Mouse (Mus musculus) cerebellum, adult 2 months (tissue): ENCODE data around the gene Srm. TPM values are rescaled to one million over a fixed set of nuclear protein-coding genes. Genes with fewer than 3 reads are reported as not detected.

Experiments used
- DNase-seq, 2 experiments: peaks; one replicate each; pipeline ENCODE4 v3.0.0; 2021
- H3K27ac ChIP-seq: fragments of 200-500 bp; 2 replicates; pipeline ENCODE4 v1.5.1; 2012; ENCODE audit warnings: low read length, control low read depth, inconsistent platforms; ENCODE audit not compliant: insufficient read depth
- H3K27me3 ChIP-seq: fragments of 200-500 bp; 2 replicates; pipeline ENCODE4 v1.6.1; 2012; ENCODE audit warnings: inconsistent platforms, mild to moderate bottlenecking, low read length, moderate library complexity; ENCODE audit not compliant: control insufficient read depth, insufficient read depth
- H3K4me1 ChIP-seq: fragments of 200-500 bp; 2 replicates; pipeline ENCODE4 v1.6.1; 2011; ENCODE audit warnings: low read length; ENCODE audit not compliant: control insufficient read depth, insufficient read depth
- H3K4me3 ChIP-seq: fragments of 200-500 bp; replicated peaks from 2 replicates; pipeline ENCODE3; 2011; ENCODE audit warnings: mild to moderate bottlenecking, low read depth, low read length, control low read depth; ENCODE audit not compliant: insufficient read depth
- CTCF ChIP-seq: fragments of 200-500 bp; IDR thresholded peaks from 2 replicates; pipeline ENCODE4 v1.5.1; 2011; ENCODE audit warnings: low read depth, mild to moderate bottlenecking, control low read depth, low read length, moderate library complexity, borderline replicate concordance; ENCODE audit not compliant: insufficient read depth
- POLR2A ChIP-seq: fragments of 200-500 bp; IDR thresholded peaks from 2 replicates; pipeline ENCODE4 v1.6.1; 2011; ENCODE audit warnings: low read length, control low read depth, borderline replicate concordance; ENCODE audit not compliant: insufficient read depth
- WGBS: fragments of 180-500 bp; shearing (Covaris S2); methylation state at CpG from one replicate; pipeline ENCODE4 v1.1.7; 2018; 5-methylcytosine and 5-hydroxymethylcytosine counted together
- polyA plus RNA-seq: library from polyadenylated mRNA; depleted of rRNA; stranded (reverse); fragments of >200 nt; gene quantifications from 2 replicates; pipeline ENCODE4 v1.2.3, GENCODE M21; 2012

Srm gene
- polyA plus RNA-seq, 1 experiment: 75.8 TPM

DNA sequence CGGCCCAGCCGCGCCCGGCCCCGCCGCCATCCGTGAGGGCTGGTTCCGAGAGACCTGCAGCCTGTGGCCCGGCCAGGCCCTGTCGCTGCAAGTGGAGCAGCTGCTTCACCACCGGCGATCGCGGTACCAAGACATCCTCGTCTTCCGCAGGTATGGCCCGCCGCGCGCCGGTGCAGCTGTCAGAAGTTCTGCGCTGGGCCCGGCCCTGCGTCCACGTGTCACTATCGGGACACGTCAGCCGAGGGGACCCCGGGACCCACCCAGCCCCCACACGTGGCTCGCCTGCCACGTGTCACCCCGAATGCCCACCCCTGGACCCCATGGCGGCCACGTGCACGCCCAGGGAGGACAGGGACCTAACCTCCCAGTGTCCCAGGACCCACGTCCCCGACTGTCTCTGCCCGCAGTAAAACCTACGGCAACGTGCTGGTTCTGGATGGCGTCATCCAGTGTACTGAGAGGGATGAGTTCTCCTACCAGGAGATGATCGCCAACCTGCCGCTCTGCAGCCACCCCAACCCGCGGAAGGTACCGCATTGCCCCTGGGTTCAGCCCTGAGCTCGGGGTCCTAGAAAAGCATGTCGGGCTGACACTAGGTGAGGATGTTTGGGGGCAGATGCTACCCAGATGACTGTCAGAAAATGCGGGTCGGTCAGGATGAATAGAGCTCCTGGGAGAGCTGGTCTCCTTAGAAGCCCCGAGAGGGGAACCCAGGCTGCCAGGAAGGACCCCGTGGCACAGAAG is 506 bp downstream of the Srm start:
- H3K27ac ChIP-seq: 0 out of 2 replicates have a peak overlapping the region, but pooled peaks have one; percentile 4
- no peak for TF ChIP-seq POLR2A
- TF ChIP-seq CTCF: no peak
- DNase-seq: no peak
- H3K4me1 ChIP-seq: peaks cover 20% of the 10 kb centered on the region
- peak overlapping the region; percentile 83 for H3K4me3 ChIP-seq
- WGBS: under 1% methylated on average over 53 of the region's 53 CpGs
- H3K27me3 ChIP-seq: no peaks in the 10 kb centered on the region

DNA sequence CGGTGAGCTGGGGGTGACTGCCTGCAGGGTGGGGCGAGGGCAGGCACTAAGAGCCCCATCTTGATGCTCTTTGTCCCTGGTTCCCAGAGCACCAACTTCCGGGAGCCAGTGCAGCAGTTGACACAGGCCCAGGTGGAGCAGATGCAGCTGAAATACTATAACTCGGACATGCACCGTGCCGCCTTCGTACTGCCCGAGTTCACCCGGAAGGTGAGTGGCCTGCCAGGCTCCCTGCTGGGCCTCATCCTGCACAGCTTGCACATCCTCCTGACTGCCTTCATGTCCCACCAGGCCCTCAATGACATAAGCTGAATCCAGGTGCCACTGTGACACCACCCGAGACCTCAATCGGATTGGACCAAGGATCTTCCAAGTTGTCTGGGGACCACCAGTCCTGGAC is 2.7 kb downstream of the Srm start:
- no peak overlapping the region for H3K4me3 ChIP-seq
- peaks cover 20% of the 10 kb centered on the region for H3K4me1 ChIP-seq
- 32% methylated on average over 11 of the region's 11 CpGs for WGBS
- H3K27ac ChIP-seq: no peak overlapping the region
- DNase-seq: peak; percentile 47 to 57
- TF ChIP-seq CTCF (no peak), POLR2A (no peak)
- H3K27me3 ChIP-seq: no peaks in the 10 kb centered on the region

DNA sequence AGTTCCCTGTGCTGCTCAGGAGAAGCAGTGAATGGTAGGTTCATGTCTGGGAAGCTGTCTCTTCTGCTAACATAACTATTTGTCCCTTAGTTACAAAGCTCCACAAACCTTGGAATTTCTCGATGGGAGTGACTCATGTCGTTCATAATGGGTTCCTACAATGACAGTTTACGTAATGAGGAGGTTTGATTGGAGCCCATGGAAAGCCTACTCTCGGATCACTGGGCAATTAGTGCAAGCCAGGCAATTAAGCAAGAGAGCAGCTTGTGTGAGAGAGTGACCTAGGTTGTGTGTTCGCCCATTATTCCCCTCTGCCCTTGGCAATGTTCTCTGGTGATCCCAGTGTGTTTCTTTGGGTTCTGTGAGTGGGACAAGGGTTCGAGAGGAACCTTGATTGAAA is 4.6 kb downstream of the Srm start:
- no peak for DNase-seq
- WGBS: 85% methylated on average over 6 of the region's 6 CpGs

DNA sequence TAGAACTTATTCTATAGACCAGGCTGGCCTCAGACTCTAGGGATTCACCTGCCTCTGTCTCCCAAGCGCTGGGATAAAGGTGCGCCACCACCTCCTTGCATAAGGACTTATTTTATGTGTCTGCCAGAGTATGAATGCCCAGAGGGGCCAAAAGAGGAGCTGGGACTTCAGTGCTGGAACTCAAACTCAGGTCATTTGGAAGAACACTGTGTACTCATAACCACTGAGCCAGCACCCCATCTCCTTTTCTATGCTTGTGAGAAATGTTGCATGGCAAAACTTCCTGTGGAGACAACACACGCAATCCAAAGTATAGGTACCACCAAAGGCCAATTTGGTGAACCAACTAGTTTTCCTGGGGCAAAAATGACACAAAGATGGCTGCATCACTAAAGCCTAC is 5.4 kb downstream of the Srm start:
- WGBS: 97% methylated on average over 3 of the region's 3 CpGs

More for the DNA sequence above, 4.6 kb downstream of the Srm start:
- TF ChIP-seq CTCF (no peak), POLR2A (no peak)
- H3K4me1 ChIP-seq: peaks cover 17% of the 10 kb centered on the region
- H3K27ac ChIP-seq: no peak overlapping the region
- no peaks in the 10 kb centered on the region for H3K27me3 ChIP-seq
- no peak overlapping the region for H3K4me3 ChIP-seq

DNA sequence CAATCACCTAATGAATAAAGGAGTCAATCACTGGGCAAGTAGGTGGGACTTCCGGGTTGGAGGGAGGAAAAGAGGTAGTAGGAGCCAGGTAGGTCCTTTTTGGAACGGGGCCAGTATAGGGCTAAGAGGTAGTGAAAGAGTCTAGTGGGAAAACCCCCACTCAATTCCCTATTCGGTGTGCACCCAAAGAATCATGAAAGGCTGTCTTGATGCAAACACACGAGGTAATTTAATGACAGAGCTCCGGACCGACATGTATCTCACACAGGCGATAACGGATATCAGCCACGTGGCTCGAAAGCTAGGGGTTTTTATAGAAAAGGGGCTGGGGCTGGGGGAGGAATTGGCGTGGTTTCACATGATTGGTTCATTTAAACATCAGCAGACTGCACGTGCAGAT is 7.5 kb downstream of the Srm start:
- 95% methylated on average over 12 of the region's 12 CpGs for WGBS
- Histone ChIP-seq H3K4me3 (no peak overlapping the region), H3K27ac (no peak overlapping the region), H3K27me3 (no peaks in the 10 kb centered on the region), H3K4me1 (peaks cover 5% of the 10 kb centered on the region)
- TF ChIP-seq CTCF (no peak), POLR2A (no peak)
- no peak for DNase-seq

More for the DNA sequence above, 5.4 kb downstream of the Srm start:
- Histone ChIP-seq H3K27ac (no peak overlapping the region), H3K4me1 (peaks cover 17% of the 10 kb centered on the region), H3K4me3 (no peak overlapping the region), H3K27me3 (no peaks in the 10 kb centered on the region)
- TF ChIP-seq POLR2A (no peak), CTCF (no peak)
- DNase-seq: no peak

DNA sequence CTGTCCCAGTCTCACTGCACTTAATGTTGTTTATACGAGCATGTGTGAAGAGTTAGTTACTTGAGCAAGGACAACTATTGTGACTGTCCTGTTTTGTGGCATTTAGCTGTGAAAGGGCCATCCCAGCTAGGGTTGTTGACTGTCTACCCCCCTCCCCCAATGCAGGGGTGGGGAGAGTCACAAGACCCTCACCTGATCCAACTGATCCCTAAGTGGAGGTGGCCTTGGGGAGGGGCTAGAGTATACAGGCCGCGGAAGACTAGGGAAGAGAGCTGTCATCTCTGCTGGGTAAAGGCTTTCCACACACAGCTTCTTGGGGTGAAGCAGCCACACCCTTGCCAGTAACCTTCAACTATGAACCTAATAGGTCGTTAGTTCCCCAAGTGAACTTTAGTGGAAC is 9.0 kb downstream of the Srm start:
- TF ChIP-seq POLR2A (no peak), CTCF (no peak)
- H3K4me1 ChIP-seq: no peaks in the 10 kb centered on the region
- WGBS: 85% methylated on average over 4 of the region's 4 CpGs
- H3K4me3 ChIP-seq: no peak overlapping the region
- no peak for DNase-seq
- H3K27ac ChIP-seq: no peak overlapping the region
- H3K27me3 ChIP-seq: no peaks in the 10 kb centered on the region

DNA sequence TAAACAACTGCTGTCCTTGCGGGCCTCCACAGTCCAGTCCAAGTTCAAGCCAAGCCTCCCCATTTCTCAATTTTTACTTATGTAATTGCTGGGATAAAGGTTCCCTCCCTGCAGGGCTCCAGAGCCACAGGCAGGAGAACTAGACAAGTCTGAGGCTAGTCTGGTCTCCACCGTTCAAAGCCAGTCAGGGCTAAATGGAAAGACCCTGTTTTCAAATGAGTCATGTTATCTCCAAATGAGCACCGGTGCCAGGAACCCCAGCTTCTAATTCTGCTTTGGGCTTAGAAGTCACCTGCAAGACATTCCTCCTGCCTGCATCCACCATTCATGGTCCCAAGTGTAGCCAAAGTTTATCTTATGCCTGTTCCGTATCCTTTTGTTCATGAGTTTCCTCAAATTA is 10.6 kb downstream of the Srm start:
- Histone ChIP-seq H3K27ac (no peak overlapping the region), H3K4me3 (no peak overlapping the region), H3K4me1 (no peaks in the 10 kb centered on the region), H3K27me3 (no peaks in the 10 kb centered on the region)
- TF ChIP-seq POLR2A (no peak), CTCF (no peak)
- WGBS: 83% methylated on average over 4 of the region's 4 CpGs
- DNase-seq: no peak

DNA sequence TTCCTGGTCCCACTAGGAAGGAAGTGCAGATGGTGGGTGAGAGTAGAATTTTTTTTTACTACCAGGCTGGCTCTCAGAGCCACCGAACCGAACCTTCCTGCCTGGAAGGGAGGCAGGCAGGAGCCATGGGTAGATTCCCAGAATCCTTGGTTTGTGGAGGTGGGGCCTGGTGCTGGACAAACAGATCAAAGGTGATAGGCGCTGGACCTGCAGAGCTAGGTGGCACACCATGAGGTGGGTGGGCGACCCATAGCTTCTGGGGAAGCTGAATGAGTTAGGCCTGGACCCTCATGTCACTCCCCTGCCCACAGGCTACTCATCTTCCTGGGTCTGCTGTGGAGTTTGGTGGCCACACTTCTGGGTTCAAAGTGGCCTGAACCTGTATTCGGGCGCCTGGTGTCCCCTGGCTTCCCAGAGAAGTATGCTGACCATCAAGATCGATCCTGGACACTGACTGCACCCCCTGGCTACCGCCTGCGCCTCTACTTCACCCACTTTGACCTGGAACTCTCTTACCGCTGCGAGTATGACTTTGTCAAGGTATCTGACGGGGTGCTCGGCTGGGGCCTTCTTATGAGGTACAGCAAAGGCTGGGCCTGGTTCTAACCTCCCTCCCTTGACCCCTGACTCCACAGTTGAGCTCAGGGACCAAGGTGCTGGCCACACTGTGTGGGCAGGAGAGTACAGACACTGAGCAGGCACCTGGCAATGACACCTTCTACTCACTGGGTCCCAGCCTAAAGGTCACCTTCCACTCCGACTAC is 11.2 kb downstream of the Srm start, which contains the start of gene Masp2:
Gene Masp2 (plus strand): TSS at position 198 of the 764 bp plus-strand sequence.
- TF ChIP-seq POLR2A (no peak), CTCF (no peak)
- DNase-seq: no peak
- H3K27me3 ChIP-seq: no peaks in the 10 kb centered on the region
- no peak within 1 kb of the TSS for H3K4me3 ChIP-seq
- no peak within 1 kb of the TSS for H3K27ac ChIP-seq
- WGBS: 91% methylated on average over 14 of the region's 14 CpGs
- no peaks in the 10 kb centered on the region for H3K4me1 ChIP-seq
